Mouse (Mus musculus): ENCODE measurements at regions not wholly inside any gene's neighbourhood (a gene's known extent, or its start where the extent isn't known, plus 50 kb on each side); places are given as distances from the start of the nearest gene placed in this dataset.

DNA sequence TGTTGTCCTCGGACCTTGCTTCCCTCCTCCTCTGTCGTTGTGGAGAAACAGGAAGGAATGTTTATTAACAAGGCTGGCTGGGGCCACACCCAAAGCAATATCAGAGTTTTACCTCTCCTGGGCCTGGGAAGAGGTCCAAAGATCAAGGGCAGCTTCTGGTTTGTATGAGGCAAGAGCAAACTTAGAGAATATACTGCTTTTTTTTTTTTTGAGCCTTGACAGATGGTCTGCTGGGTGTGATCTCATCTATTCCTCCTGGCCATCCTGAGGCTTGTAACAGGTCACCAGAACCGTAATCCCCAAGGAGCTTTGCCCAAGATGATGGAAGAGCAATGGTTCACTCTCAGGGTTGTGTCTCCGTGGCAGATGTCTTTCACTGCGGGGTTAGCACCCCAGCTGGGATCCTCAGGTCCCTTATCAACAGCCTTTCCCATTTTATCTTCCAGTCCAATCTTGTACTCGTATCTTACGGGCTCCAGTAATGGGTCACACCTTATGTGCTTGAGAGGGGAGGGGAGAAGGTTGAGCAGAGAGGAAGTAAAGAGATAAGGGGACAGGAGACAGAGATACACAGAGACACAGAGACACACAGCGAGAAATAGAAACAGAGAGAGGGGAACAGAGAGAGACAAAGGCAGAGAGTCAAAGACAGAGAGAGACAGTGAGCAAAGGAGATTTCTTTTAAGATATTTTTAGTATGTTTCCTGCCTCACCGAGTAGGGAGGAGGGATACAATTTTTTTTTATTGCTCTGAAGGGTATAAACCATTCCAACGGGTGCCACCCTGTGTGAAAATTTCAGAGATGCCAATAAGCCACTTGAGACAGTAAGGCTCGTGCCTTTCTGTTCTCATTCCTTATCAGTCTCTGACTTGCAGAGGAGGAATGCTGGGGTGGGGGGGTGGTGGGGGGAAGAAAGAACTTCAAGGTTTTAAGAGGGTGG lies 134.6 kb upstream of the Cdkn2b start:
- DNase-seq, result no peak

DNA sequence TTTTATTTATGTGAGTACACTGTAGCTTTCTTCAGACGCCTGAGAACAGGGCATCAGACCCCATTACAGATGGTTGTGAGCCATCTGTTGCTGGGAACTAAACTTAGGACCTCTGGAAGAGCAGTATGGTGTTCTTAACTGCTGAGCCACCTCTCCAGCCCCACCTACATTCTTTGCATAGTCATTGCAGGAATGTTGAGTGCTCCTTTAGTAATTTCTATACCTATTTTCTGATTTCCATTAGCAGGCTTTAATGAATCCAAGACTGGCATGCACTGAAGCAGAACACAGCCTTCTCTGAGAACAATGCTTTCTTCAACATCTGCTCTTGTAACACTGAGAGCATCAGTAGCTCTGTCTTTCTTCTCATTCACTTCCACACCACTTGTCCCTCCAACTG lies 131.7 kb upstream of the Cdkn2b start:
- DNase-seq, result no peak

DNA sequence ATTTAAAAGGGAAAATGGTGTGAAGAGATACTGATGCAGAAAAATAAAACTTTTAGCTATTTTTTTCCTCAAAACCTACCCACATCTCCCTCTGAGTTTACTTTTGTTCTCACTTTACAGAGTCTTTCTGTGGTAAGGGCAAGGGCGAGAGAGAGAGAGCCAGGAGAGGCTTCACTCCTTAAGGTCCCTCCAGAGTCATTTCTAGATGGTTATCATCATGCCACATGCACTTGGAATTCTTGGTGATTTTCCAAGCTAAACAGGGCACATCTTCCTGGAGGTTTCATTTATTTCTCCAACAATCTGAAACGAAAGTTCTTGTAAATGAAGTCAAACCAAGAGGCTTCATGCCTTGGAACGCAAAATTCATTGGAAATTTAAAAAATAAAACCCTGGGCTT lies 130.0 kb upstream of the Cdkn2b start:
- no peak for DNase-seq

DNA sequence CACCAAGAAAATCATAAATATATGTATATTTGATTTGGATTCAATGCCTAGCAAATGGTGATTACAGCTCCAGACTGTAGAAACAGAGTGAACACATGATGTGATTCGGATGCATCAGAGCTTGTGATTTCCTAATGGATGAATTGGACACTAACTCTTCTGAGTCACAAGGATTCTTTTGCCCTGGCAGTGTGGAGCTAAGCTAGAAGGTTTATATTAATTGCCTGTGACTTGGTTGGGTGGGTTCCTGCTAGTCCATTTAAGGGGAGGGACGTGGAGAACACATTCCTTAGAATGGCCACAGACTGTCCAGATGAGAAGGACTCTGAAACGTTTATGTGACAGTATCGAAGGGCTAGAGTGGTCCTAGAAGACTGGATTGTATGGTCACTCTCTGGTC lies 129.5 kb upstream of the Cdkn2b start:
- DNase-seq, result no peak

DNA sequence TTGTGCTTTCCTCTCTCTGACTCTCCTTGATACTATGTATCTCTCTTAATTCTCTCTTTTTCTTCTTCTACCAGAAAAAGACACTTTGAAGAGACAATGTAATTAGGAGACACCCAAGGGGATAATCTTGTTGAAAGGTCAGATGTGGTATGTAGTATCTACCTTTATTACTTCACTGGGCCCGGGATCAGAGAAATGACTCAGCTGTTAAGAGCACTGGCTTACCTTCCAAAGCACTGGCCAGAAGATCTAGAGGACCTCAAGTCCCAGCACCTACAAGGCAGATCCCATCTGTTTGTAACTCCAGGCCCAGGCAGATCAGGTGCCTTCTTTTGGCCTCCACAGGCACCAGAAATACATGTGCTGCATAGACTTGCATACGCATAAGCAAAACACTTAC lies 127.8 kb upstream of the Cdkn2b start:
- no peak for DNase-seq

DNA sequence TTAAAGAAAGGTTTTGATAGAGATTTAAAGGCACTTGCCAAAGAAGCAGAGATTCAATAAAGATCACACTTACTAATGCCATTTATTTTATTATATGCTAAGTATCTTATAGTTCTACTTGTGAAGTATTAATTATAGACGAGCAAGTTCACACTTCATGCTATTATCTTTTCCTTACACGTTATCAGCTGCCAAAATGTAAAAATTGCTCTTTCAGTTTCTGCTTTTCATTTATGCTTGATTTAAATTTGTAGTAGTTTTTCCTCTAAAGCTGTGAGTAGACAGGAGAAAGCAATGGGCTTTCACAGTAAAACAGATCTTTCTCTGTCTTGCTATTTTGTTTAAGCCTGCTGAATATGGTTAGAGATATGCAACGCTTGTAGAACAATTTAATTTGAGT lies 125.9 kb upstream of the Cdkn2b start:
- DNase-seq, result no peak

DNA sequence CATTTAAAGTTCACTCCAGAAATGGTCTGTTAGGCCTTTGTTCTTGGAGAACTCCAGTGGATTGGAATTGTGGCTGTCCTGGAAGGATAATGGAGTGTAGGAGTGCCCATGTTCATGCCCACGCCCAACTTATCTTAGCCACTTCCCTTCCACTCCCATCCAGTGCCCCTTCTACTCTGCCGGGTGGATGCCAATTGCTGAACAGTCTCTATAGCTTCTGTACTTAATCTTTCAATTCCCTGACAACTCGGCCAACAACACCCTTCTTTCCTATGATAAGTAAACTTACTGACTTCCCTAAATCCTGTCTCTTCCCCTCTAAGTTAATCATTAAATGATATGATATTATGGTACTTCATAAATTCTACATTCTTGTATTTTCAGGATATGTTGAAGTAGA lies 123.3 kb upstream of the Cdkn2b start:
- no peak for DNase-seq

DNA sequence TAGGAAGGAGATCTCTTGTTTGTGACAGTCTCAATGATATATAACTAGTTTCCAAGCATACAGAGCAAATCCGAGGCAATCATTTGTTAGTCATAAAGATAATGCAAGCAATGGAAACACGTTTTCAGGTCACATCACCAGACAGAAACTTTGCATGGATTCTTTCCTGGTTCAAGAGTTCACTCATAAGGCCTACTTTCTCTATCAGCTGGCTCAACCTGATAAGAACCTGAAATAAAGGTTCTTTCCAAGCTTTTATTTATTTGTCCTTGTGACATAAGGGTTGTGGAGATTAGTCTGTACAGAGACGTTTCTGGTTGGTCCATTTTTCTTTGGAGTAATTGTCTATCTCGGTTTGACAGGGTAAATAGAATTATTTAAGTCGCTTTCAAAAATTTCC lies 122.7 kb upstream of the Cdkn2b start:
- no peak for DNase-seq

DNA sequence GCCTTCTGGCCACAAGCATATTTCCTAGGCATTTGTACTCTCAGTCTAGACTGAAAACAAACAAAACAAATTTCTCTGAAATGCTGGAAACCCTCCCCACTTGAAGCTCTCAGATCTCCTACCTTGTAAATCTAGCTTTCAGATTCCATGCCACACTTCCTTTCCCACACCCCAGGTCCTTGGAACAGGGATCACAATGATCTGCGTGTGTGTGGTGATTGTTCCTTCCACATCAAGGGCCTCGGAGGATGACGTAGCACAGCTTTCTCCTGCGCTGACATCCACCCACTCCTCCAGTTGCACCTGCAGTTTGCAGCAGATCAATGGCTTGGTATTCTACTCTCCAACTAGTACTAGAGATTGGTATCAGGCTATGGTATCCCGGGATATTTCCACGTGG lies 120.7 kb upstream of the Cdkn2b start:
- DNase-seq, result no peak

DNA sequence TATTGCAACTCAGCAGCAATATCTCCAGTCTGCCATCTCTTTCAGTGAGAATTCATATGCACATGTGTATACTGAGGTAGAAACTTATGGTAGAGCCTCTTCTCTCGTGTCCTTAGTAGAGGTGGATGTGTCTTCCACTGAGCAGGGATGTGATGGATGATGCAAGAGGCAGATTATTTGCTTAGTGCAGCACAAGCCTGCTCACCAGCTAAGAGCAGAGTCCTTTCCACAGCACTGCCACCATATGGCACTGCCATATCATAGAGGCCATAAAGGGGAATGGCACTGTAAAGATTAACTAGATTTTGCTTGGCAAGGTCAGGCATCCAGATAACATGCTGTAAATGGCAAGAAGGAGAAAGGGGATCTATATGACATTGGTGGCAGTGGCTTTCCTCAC lies 117.6 kb upstream of the Cdkn2b start:
- no peak for DNase-seq

DNA sequence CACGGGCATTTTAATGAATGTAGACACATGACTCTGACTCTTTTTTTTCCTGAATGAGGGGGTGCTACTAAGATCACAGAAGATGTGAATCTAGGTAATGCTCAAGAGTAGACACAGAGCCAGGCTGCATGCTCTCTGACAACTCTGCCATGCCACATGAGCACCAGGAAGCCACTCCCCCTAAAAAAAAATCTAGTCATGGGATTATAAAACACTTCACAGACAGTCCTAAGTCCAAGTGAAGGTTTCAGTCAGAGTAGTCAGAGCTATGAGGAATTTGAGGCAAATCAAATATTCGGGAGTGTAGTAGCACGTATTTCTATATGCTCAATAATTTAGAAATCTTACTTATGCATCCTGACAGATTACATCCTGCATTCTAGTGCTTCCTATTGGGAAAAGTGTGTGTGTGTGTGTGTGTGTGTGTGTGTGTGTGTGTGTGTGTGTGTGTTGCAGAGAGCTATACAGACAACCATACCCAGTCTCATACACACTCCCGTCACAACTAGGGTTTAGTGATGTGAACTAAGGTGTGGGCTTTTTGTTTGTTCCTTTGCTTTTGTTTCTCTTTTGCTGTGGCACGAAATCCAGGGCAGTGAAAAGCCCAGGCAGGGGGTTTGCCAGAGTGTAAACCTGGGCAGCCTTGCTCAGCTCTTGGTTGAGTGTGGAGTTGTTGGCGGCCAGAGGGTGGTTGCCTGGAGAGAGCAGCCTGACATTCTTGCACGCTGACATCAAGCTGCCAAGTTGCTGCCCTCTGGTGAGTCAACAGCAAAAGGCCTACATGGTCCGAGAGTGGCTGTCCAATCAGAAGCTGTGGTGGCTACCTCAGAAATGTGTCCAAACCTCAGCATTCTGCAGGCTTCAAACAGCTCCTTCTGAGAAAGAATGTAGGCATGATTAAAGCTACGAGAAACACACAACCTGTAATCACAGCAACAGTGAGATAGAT lies 116.8 kb upstream of the Cdkn2b start:
- DNase-seq, result no peak

DNA sequence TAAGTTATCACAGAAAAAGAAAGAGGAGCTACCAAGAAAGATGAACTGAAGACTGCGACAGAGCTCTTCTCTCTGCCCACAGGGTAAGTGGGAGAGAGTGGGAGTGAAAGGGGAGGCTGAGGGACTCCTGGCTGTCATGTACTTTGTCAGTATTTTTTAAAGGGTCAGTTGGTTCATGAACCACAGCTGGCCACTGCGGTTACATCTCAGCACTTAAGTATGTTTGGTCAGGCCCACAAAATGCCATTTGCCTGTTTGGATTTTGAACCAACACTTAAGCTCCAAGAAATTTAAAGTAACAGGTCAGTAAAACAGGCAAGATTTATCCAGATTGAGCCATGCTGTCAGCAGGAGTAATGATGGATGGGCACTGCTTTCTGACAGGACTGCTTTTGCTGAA lies 115.1 kb upstream of the Cdkn2b start:
- DNase-seq, result no peak

DNA sequence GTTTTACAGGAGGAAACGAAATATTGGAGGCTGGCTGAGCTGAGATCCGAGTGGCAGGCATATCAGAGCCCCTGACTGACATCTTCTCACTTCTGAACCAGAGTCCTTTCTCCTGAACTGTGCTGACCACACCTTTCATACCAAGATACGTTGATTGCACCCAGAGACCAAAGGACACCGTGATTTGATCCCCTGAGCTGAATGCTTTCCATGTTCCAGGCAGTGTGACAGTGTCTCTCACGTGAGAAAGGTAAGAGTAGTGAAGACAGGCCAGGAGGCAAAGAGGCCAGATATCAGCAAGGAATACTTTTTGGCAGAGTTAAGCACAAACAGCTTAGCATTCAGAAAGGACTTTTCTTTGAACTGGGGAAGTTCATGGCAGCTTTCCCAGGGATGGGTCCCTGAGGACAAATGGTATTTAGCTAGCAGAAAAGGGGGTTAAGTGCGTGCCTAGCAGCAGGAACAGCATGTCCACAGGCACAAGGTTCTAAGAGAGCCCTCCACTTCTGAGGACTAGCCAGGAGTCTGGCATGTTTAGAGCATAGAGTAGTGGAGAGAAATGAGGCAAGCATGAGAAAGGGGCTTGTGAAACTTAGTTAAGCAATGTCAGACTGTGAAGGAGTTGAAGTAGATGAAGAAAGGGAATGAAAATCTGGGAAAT lies 111.0 kb upstream of the Cdkn2b start:
- DNase-seq, result no peak

DNA sequence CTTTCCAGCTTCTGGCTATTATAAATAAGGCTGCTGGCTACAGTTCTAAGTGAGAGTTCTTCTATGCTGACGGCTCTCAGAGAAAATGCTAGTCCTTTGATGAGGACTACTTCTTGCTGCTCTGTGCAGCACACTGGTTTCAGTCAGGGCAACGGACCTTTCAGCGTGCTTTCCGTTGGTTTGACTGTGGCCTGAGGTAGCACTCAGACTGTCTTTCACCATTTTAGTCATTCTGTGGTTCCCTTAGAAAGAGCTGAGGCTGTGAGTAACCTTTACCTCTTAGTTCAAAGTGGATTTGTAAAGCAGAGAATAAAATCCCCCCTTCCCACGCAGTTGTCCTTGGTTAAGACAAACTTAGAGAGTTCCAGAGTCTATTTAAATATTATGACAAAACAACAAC lies 110.0 kb upstream of the Cdkn2b start:
- DNase-seq, result no peak

DNA sequence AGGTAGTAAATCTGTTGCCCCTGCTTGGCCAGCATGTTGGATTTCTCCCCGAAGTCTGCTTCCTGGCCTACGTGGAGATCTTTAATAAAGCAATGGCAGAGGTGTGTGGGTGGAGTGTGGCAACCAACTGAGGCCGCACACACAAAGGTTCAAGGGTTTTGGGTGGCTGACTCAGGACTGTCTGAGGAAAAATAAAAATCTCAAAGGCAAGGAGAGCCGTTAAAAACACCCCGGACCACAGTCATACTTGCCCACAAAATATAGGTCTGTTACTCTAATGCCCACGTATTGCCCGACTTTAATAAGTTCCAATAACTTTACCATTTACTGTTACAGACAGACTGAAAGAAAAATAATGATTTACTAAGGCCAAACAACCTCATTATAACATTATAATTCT lies 108.7 kb upstream of the Cdkn2b start:
- no peak for DNase-seq

DNA sequence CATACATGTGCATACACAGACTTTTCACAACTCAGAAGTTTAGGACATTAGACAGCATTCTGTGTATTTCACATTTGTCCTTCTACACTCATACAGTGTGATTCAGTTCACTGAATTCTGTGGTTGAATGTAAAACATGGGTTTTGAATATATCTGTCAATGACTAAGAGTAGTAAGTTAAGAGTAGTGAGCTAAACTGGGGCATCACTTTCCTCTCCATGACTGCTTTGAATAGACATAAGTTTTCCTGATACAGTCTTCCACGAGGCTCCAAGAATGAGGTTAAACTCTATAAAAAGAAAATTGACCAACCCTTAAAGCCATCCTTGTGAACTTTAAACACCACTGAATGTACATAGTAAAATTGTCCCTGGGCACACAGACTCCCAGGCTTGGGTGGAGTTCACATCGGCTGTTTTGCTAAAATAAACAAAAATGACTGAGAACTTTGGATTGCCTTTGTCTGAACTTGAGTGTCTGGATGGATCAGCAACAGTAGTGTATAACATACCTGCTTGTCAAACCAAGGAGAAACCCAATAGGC lies 94.9 kb upstream of the Cdkn2b start:
- no peak for DNase-seq

DNA sequence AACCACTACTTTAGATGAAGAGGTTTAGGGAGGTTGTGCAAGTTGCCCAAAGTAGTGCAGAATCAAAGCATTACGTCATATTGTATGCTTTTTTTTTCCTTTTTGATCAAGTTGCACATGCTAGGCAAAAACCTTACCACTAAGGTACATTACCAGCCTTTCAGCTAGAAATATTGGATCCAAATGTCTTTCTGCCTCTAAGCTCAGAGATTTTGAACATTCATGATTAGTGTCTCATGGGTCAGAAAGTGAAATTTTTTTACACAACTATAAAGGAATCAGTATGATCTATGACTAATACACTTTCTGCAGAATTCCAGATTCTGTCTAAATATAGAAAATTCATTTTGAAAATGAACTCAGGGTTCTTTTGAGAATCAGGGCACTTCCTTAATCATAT lies 92.3 kb upstream of the Cdkn2b start:
- DNase-seq, result no peak

DNA sequence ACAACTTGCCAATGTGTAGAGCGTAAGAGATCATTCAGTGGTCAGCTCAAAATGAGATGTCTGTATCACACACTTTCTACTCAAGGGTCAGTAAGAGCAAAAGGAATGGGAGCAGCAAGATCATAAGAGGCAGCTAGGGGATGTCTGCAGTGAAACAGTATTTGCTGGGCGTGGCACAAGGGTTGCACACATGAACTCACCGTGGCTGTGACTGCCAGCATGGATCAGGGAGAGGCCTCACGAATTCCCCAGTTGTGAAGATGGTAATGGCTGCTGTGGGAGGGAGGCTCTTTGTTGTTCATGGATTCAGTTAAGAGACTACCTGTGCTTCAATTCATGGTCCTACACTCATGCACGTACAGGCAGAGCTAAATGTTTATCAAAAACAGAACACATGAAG lies 91.5 kb upstream of the Cdkn2b start:
- DNase-seq, result no peak

DNA sequence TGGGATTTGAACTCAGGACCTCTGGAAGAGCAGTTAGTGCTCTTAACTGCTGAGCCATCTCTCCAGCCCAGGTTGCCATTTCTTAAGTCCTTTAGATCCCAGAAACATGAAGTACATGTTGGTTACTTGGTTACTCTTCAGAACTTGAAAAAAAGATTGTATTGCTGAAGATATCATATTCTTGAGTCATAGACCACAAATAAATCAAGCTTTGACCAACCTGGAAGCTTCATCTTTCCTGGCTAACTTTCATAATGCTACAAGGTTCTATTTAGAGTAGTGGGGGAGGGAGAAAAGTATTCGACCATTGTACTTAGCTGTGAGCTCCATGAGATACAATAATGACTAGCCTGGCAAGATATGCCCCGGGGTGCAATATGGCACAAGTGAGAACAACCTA lies 90.9 kb upstream of the Cdkn2b start:
- DNase-seq, result no peak

DNA sequence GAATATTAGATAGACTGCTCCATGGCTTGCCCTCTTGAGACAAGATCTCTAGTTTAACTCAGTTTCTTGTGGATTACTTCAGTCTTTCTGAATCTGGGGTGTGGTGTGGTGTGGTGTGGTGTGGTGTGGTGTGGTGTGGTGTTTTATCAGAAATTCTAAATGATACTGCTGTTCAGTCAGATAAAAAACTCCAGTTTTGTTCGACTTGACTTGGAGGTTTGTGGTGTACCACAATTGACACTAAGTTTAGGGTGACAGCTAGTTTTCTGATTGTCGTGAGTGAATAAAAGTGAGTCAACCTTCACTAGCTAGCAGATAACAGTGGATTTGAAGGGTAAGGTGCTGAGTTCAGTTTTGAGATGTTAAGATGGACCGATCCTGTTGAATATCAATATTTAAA lies 89.5 kb upstream of the Cdkn2b start:
- no peak for DNase-seq

DNA sequence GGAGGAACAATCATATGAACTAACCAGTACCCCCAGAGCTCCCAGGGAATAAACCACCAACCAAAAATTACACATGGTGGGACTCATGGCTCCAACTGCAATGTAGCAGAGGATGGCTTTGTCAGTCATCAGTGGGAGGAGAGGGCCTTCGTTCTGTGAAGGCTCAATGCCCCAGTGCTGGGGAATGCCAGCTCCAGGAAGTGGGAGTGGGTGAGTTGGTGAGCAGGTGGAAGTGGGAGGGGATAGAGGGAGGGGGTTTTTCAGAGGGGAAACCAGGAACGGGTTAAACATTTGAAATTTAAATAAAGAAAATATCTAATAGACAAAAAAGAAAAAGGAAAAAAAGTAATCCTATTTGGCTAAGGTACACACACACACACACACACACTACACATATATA lies 88.4 kb upstream of the Cdkn2b start:
- DNase-seq, result no peak

DNA sequence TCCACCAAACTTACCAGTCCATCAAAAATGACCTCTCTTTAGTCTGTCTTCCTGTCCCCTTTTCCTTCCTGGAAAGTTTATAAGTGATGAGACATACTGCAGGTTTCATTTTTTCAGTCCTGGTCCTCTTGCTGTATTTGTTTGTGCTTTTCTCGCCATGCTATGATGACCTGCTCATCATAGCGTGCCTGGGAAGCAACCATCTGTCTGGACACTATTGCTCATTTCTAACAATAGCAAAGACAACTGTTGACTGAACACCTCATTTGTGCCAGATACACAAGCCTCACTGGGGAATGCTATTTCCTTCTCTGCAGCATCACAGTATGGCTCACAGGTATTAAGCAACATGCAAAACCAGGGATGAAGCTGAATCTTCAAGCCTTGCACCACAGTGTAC lies 85.2 kb upstream of the Cdkn2b start:
- DNase-seq, result no peak

DNA sequence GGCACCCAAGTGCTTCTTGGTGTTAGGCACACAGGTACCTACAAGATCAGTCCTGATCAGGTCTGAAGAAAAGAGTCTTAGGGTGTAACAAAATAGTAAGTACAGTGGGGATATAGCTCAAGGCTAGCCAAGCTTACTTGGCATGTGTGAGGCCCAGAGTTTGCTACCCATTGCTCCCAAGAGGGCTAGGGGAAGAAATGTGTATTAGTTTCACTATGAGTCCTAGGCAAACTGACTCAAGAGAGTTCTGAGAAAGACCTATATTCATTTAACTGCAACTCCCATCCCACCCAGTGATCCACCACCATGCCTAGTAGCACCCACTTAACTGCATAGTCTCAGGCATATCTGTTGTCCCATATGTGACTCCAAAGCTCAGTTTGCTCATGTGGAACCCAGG lies 84.5 kb upstream of the Cdkn2b start:
- DNase-seq, result no peak
